Mouse (Mus musculus) lung, adult 2 months (tissue): ENCODE measurements around the gene Chp1.

Experiments
- CTCF ChIP-seq: fragments of 200-500 bp; IDR thresholded peaks from 2 replicates; pipeline ENCODE4 v1.5.1; 2011; ENCODE audit warnings: mild to moderate bottlenecking, low read length, control low read depth; ENCODE audit not compliant: insufficient read depth
- POLR2A ChIP-seq: fragments of 200-500 bp; IDR thresholded peaks from 2 replicates; pipeline ENCODE4 v1.6.1; 2011; ENCODE audit warnings: low read depth, mild to moderate bottlenecking, control low read depth, low read length, borderline replicate concordance; ENCODE audit errors: extremely low read depth

- no peak for TF ChIP-seq CTCF
- no peak for TF ChIP-seq POLR2A
Measured at GRCm38 (mm10) chr2:119572471-119572870, 25.0 kb downstream of the Chp1 start.
